Mouse (Mus musculus) bone marrow macrophage, adult 2 months (primary cell): ENCODE results near the gene Cpn1. TPM values are rescaled to one million over a fixed set of nuclear protein-coding genes. Genes with fewer than 3 reads are reported as not detected.

Experiments used
- H3K27ac ChIP-seq: 2 replicates; pipeline ENCODE4 v1.5.1; 2012; ENCODE audit warnings: low read depth, low read length; ENCODE audit not compliant: insufficient read depth
- H3K4me1 ChIP-seq: 2 replicates; pipeline ENCODE4 v1.6.1; 2012; ENCODE audit warnings: low read length; ENCODE audit not compliant: control insufficient read depth, insufficient read depth
- H3K4me3 ChIP-seq: 2 replicates; pipeline ENCODE4 v1.5.1; 2012; ENCODE audit warnings: mild to moderate bottlenecking, low read length, moderate library complexity; ENCODE audit not compliant: insufficient read depth
- CTCF ChIP-seq: IDR thresholded peaks from 2 replicates; pipeline ENCODE4 v1.5.1; 2012; ENCODE audit warnings: low read depth, mild to moderate bottlenecking, low read length, moderate library complexity
- POLR2A ChIP-seq: IDR thresholded peaks from 2 replicates; pipeline ENCODE4 v1.6.1; 2012; ENCODE audit warnings: mild to moderate bottlenecking, low read depth, low read length, borderline replicate concordance
- polyA plus RNA-seq: library from polyadenylated mRNA; stranded (reverse); fragments of >200 nt; gene quantifications from 2 replicates; pipeline ENCODE4 v1.2.4, GENCODE M21; 2012; ENCODE audit not compliant: missing spikeins, insufficient read depth, insufficient read length

Cpn1 gene
- polyA plus RNA-seq, 1 experiment, result 0.28 TPM

GRCm38 (mm10) chr19:43916586-43917405 lies 69.6 kb downstream of the Cpn1 start:
- H3K4me1 ChIP-seq, result peaks cover 33% of the 10 kb centered on the region
- H3K4me3 ChIP-seq, result no peak overlapping the region
- H3K27ac ChIP-seq, result no peak overlapping the region
- TF ChIP-seq CTCF (no peak), POLR2A (no peak)

GRCm38 (mm10) chr19:43915431-43915830 lies 70.9 kb downstream of the Cpn1 start:
- TF ChIP-seq POLR2A, result no peak
- TF ChIP-seq CTCF, result no peak
- peaks cover 33% of the 10 kb centered on the region for H3K4me1 ChIP-seq
- no peak overlapping the region for H3K27ac ChIP-seq
- H3K4me3 ChIP-seq, result no peak overlapping the region

GRCm38 (mm10) chr19:43914986-43915385 lies 71.4 kb downstream of the Cpn1 start:
- Histone ChIP-seq H3K4me3 (no peak overlapping the region), H3K27ac (no peak overlapping the region), H3K4me1 (peaks cover 30% of the 10 kb centered on the region)
- TF ChIP-seq CTCF (no peak), POLR2A (no peak)

- Histone ChIP-seq H3K4me3 (no peak overlapping the region), H3K4me1 (peaks cover 21% of the 10 kb centered on the region), H3K27ac (peak overlapping the region; percentile 69)
- TF ChIP-seq POLR2A (no peak), CTCF (no peak)
Measured at GRCm38 (mm10) chr19:43912775-43913486, 73.4 kb downstream of the Cpn1 start.

GRCm38 (mm10) chr19:43906492-43906891 lies 79.9 kb downstream of the Cpn1 start:
- H3K27ac ChIP-seq, result no peak overlapping the region
- no peaks in the 10 kb centered on the region for H3K4me1 ChIP-seq
- no peak overlapping the region for H3K4me3 ChIP-seq
- TF ChIP-seq CTCF (peak; percentile 28), POLR2A (no peak)

Other genes starting within 250 kb of the Cpn1 start
- 12.3 and 12.4 TPM in 2 replicates for gene Cutc, start 233.6 kb downstream of the Cpn1 start, polyA plus RNA-seq
- gene Cox15, start 233.6 kb downstream of the Cpn1 start, polyA plus RNA-seq, result 18.5 and 20.5 TPM in 2 replicates
- 0.57 and 0.78 TPM in 2 replicates for gene Abcc2, start 204.4 kb downstream of the Cpn1 start, polyA plus RNA-seq
- gene Dnmbp, start 46.4 kb downstream of the Cpn1 start, polyA plus RNA-seq, result 10.2 and 13.5 TPM in 2 replicates
- gene Cyp2c23, start 42.7 kb upstream of the Cpn1 start, polyA plus RNA-seq, result not detected in 2 replicates
- gene Erlin1, start 83.2 kb upstream of the Cpn1 start, polyA plus RNA-seq, result 35.1 and 37.6 TPM in 2 replicates
- 44.4 and 47.2 TPM in 2 replicates for gene Chuk, start 120.9 kb upstream of the Cpn1 start, polyA plus RNA-seq
- gene Cwf19l1, start 149.3 kb upstream of the Cpn1 start, polyA plus RNA-seq, result 18.5 and 19.2 TPM in 2 replicates
- gene Bloc1s2, start 159.9 kb upstream of the Cpn1 start, polyA plus RNA-seq, result 55.9 and 58.7 TPM in 2 replicates
- not detected in 2 replicates for gene Pkd2l1, start 205.9 kb upstream of the Cpn1 start, polyA plus RNA-seq
- gene Scd3, start 216.7 kb upstream of the Cpn1 start, polyA plus RNA-seq, result not detected in 2 replicates